Mouse (Mus musculus): ENCODE data around the gene Fzd4. TPM values are rescaled to one million over a fixed set of nuclear protein-coding genes. Genes with fewer than 3 reads are reported as not detected.

The Fzd4 gene
- total RNA-seq, 2 experiments from 2014 or later, result 5.4 to 7.8 TPM

DNA sequence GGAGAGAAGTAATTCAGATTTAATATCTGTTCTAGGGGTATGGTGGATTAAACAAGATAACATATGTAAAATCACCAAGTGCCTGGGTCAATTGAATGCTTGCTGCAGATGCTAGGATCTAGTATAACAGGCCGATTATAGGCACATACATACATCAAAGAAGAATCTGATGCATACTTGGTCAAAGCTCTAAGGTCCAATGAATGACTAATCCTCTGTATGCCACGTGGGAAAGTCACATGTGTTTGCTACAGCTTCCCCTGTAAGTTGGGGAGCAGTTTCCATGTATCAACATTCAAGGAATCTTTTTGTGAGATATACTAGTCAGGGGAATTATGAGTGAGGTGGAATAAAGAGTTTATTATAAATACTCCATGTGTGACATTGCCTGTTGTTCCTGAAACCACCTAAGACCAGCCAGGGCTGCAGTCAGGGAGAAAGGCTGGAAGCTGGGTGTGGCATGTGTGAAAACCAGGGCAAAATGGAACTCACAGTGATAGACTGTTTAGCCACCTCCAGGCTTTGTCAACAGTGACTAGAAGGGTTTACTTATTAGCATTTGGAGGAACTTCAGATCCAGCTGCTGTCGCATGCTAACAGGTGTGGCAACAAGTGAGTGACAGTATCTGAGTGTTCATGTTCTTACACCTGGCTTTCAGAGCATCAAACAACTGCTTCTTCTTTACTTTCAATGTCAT, 6.2 kb upstream of the Fzd4 start:
- intact Hi-C loops (cut with DNase I), result no loop called here

DNA sequence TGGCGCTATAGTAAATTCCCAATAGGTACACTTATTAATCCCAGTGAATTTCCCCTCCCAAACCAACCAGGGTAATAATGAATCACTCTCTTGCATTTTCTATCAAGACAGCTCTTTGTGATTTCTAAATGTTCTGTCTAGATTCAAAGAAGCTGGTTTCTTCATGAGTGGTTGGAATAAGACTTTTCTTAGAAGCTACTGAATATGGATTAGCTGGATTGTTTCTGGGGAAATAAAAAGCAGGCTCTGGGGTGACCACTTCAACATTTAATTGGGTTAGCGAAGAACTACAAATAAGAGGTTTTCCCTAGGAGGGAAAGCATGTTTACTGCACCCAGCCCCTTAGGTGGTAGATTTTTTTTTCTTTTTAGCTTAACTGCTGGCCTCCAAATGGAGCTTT, 3.4 kb upstream of the Fzd4 start:
- intact Hi-C loops (cut with DNase I), result no loop called here
- no peak for DNase-seq (ENCODE audit: extremely low spot score in 1 of 2, low spot score in 2 of 2)

More for the DNA sequence above, 6.2 kb upstream of the Fzd4 start:
- DNase-seq (ENCODE audit: extremely low spot score in 1 of 2, low spot score in 2 of 2), result no peak

DNA sequence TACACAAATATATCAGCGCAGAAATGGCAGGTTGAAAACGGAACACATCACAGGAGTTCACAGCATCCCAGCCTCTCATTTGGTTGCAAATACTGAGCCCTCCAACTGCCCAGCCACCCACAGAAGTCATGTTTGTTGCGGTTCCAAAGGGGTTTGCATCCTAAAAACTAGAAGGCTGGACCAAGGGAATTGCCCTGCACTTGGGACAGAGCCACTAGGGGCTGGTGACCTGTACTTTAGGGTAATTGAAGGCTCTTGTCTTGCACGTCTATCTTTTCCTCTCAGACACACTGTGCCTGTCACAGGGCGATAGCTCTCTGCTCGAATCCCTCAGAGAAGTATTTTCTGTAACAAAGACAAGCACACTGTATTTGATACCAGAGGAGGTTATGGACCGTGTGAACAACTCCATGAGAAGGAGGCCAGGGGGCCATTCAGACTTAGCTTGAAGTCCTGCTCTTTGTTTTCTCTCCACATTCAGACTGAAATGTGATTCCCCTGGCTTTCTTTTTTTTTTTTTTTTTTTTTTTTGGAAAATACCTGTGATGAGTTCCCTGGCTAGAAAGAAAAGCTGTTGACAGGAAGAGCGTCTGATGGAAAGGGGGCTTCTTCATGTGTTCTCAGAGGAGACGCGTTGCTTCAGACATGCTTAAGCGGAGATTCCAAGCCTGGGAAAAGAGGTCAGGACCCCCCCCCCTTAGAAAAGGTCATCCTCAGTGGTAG, 2.9 kb upstream of the Fzd4 start:
- no peak for DNase-seq (ENCODE audit: extremely low spot score in 1 of 2, low spot score in 2 of 2)
- intact Hi-C loops (cut with DNase I), result no loop called here

DNA sequence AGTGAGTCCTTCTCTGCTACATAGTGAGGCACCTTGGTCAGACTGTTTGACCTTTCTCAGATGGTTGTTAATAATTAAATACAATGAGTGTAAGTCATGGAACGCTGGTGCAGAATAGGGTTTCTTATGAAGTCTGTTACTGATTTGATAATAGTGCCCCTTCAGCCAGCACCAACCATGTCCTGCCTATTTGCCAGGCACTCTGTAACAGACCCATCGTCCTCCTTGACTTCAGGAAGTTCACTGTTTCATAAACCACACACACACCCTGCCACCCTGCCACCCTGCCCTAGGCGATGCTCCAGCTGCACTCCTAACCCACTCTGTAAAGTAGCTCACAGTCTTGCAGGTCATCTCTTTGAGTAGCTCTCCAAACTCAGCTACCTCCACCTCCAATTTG, 2.2 kb upstream of the Fzd4 start:
- intact Hi-C loops (cut with DNase I), result no loop called here
- DNase-seq (ENCODE audit: extremely low spot score in 1 of 2, low spot score in 2 of 2), result no peak

DNA sequence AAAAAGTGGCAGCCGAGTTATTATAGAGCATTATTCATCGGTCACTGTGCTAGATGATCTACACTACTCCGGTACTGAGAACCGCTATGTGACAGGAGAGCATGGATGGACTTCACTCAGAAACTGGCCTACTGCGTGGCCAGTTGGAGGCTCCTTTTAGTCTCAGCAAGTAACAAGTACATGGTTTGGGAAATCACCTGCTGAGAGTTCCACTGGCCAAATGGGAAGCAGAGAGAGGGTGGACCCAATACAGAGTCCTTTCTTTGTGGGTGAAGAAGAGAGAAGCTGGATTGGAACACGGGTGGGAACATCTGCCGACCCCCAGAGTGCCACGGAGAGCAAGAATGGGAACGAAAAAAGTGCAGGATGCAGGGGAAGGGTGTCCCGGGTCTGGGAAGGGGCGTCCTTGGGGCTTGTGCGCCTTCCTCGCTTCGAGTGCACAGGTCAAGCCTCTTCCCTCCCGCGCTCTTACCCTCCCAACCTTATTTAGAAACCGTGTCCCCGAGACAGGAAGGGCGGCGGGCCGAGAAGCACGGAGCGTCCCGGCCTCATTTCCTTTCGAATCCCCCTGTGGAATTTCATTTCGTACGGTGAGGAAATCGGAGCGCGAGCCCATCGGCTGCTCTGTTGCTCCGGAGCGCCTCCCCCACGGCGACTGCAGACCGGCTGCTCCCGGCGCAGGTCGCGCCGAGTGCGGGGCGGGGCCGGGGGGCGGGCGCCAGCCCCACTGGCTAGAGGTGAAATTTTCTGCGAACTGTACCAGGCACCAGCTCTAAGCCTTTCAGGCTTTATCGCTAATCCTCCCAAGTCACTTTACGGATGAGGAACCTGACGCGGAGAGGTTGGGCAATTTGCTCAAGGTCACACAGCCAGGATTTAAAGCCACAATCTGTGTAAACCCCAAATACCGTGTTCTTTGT, 842 bp upstream of the Fzd4 start:
- intact Hi-C loops (cut with DNase I), result no loop called here

DNA sequence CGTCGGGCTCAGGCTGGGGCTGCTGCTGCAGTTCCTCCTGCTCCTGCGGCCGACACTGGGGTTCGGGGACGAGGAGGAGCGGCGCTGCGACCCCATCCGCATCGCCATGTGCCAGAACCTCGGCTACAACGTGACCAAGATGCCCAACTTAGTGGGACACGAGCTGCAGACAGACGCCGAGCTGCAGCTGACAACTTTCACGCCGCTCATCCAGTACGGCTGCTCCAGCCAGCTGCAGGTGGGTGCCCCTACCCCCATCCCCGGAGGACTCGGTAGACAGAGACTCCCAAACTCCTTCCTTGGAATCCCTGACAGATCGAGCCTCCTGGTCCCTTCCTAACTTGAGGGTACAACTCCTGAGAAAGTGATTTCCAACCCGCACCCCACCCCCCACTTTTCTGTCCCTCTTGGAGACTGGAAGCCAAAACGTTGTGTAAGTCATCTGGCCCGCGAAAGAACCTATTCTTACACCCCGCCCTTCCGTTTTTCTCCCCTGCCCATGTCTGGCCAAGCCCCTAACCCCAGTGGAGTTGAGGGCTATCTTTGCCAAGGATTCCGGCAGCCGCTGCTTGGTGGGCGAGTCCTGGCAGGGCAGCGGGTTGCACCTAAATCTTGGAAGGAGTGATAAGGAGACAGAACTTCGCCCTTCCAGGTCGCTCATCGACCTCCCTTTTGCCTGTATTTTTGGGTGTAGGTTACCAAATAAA, 732 bp downstream of the Fzd4 start:
- intact Hi-C loops (cut with DNase I), result no loop called here
- peak in 1 of 2 experiments; percentile 51 for DNase-seq (ENCODE audit: extremely low spot score in 1 of 2, low spot score in 2 of 2)

More for the DNA sequence above, 842 bp upstream of the Fzd4 start:
- peak; percentile 17 to 88 for DNase-seq (ENCODE audit: extremely low spot score in 1 of 2, low spot score in 2 of 2)

DNA sequence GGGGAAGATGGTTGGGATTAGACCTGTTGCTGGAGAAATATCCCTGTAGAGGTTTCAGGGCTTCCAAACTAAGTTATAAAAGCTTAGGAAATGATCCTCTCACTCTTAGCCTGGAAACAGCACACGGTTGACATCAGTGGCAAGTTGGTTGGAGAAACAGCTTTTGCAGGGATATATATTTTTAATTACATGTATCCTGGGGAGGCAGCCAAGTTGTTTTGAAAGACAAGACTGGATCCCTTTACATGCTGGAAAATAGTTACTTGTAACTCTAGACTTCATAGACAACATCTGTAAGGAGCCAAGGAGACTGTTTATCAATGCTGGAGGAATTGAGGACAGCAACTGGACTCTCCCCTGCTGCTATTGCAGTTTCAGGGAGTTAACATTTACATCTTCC, 1.9 kb downstream of the Fzd4 start:
- DNase-seq (ENCODE audit: extremely low spot score in 1 of 2, low spot score in 2 of 2), result no peak
- intact Hi-C loops (cut with DNase I), result no loop called here

DNA sequence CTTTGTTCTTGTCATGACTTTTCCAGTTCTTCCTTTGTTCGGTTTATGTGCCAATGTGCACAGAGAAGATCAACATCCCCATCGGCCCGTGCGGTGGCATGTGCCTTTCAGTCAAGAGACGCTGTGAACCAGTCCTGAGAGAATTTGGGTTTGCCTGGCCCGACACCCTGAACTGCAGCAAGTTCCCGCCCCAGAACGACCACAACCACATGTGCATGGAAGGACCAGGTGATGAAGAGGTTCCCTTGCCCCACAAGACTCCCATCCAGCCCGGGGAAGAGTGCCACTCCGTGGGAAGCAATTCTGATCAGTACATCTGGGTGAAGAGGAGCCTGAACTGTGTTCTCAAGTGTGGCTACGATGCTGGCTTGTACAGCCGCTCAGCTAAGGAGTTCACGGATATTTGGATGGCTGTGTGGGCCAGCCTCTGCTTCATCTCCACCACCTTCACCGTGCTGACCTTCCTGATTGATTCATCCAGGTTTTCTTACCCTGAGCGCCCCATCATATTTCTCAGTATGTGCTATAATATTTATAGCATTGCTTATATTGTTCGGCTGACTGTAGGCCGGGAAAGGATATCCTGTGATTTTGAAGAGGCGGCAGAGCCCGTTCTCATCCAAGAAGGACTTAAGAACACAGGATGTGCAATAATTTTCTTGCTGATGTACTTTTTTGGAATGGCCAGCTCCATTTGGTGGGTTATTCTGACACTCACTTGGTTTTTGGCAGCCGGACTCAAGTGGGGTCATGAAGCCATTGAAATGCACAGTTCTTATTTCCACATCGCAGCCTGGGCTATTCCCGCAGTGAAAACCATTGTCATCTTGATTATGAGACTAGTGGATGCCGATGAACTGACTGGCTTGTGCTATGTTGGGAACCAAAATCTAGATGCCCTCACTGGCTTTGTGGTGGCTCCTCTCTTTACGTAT, 3.1 kb downstream of the Fzd4 start:
- no peak for DNase-seq (ENCODE audit: extremely low spot score in 1 of 2, low spot score in 2 of 2)
- intact Hi-C loops (cut with DNase I), result no loop called here

DNA sequence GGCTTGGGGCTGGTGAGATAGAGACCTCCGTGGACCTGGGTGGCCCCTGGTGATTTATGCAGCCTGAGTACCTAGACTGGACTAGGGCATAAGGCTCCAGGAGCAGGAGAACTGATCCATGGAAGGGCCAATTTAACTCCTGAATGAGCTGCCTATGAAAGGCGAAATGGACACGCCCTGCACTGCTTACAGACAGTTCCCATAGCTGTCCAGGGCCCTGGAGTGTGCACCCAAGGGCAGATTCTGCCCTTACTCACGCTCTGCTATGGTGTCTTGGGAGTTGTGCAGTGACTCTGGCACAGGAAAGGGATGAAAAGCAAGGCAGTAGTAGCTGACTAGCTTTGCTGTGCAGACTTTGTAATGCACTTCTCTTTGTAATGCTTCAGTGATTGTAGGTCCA, 6.1 kb downstream of the Fzd4 start:
- intact Hi-C loops (cut with DNase I), result no loop called here
- no peak for DNase-seq (ENCODE audit: extremely low spot score in 1 of 2, low spot score in 2 of 2)

DNA sequence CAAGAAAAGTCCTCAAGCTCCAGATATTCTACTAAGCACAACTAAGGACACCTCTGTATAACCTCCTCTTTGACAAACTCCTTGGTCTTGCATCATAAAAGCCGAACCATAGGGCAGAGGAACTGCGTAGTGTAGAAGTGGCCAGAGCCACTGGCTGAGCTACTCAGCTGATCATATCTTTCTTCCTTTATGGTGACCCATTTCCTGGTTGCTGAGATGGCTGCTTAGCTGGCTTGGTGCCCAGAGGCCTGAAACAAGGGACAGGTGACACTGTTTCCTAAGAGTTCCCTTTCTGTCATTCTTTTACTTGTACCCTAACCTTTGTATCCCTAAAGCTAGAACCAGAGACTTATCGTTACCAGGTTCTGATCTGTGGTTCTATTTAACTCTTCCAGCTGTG, 7.2 kb downstream of the Fzd4 start:
- intact Hi-C loops (cut with DNase I), result no loop called here
- DNase-seq (ENCODE audit: extremely low spot score in 1 of 2, low spot score in 2 of 2), result no peak

DNA sequence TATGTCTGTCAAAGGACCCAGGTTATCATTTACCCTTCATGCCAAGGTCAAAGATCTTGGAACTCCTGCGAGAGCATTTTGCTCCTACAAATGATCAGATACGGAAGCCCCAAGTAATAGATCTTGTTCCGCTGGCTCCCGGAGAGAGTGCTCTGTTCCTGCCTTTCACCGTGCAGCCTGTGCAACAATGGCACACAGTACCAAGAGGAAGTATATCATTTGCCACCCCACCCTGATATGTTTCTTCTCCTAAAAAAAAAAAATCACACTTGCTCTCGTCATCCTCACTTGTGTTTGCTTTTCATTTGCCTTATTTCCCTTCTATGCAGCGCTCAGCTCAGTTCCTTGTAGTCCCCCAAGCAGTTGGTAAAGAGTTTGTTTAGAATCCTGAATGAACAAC, 7.9 kb downstream of the Fzd4 start:
- DNase-seq (ENCODE audit: extremely low spot score in 1 of 2, low spot score in 2 of 2), result no peak
- intact Hi-C loops (cut with DNase I), result no loop called here

DNA sequence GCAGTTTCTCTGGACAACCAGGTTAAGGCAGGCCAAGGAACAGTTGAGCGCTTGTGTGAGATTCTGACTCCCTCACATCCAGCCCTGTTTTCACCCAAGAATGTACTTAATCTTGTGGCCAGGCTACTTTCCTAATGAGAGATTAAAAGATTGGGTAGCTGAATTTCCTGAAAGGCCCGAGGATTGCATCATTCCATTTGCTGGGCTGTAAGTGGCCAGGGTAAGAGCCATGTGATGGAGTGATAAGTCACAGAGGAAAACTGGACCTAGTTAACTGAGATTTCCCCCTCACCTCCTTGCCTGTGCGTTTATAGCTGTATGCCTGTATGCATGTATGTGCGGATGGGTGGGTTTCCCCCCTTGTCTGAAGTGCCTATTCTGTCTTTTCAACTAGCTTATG, 11.9 kb downstream of the Fzd4 start:
- intact Hi-C loops (cut with DNase I), result loop anchor here (5.0 kb wide), 2 partner anchors 249 to 329 kb away; no protein-coding TSS in a partner anchor
- no peak for DNase-seq (ENCODE audit: extremely low spot score in 1 of 2, low spot score in 2 of 2)

DNA sequence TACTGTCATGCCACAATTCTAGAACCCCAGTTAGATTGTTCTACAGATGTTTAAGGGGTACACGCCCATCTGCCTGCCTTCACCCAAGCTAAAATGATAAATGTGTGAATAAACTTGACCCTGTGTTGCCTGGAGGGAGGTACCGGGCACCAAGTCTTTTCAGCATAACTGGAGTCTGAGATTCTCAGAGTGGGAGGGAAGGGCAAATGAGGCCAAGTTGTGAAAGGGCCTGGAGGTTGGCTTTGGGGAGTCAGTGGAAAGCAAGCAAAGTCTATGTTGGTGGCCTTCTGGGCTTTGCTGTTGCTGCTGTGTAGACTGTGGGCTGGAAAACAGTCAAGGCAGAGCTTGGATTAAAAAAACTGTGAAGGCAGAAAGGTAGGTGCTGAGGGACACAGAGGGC, 13.6 kb downstream of the Fzd4 start:
- no peak for DNase-seq (ENCODE audit: extremely low spot score in 1 of 2, low spot score in 2 of 2)
- intact Hi-C loops (cut with DNase I), result loop anchor here (5.0 kb wide), 2 partner anchors 250 to 330 kb away; no protein-coding TSS in a partner anchor

DNA sequence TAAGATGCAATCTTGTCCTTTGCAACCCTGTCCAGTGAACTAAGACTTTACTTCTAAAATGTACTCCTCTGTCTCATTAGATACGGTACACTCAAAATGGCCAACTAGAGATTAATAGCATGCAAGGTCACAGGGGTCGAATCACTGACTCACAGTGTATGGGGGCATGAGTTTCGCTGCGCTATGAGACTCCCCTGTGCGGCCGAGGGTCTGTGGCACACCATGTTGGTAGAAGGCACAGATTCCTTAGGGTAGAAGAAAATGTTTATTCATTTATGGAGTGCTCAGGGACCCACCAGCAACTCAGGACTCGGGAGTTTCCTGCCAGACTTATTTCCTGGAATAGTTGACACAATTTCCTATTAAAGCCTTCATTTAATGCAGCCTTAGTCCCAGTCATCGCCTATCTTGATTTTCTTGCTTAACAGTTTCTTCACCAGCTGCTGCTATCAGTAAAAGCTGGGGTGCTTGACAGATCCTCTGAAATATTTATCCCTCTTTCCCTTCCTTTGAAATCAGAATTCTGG, 14.0 kb downstream of the Fzd4 start:
- no peak for DNase-seq (ENCODE audit: extremely low spot score in 1 of 2, low spot score in 2 of 2)
- intact Hi-C loops (cut with DNase I), result loop anchor here (5.0 kb wide), 2 partner anchors 251 to 331 kb away; no protein-coding TSS in a partner anchor

DNA sequence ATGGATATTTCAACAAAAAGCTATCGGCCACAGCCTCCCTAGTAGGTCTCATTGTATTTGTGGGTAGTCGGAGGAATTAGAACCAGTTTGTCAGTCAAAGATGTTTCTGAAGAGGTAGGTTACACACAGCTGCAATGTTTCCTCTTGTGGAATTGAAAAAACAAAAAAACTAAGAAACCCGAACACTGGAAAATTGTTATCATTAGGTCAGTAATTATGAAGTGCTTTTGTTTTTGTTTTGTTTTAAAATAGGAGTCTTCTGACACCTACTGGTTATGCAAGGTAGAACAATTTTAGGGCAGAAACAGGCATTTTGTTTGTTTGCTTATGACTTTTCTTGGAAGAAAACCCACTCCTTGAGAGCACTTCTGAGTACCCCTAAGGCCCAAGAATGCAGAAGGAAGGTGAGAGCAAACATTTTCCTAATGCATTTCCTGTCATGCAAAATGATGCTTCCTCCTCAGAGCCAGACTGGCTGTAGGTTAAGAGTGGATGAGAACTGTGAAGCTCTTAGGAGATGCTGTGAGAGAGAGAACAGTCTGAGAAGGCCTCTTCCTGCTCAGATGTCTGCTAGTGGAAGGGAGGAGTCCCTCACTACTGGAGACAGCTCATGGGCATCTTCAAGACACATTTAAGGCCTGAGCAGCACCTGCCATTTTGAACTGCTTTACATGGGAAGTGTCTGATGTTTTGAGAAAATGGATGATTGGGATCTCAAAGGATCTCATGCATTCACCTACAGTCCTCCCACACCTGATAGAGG, 14.9 kb downstream of the Fzd4 start:
- DNase-seq (ENCODE audit: extremely low spot score in 1 of 2, low spot score in 2 of 2), result no peak
- intact Hi-C loops (cut with DNase I), result loop anchor here (5.0 kb wide), 2 partner anchors 252 to 332 kb away; no protein-coding TSS in a partner anchor

DNA sequence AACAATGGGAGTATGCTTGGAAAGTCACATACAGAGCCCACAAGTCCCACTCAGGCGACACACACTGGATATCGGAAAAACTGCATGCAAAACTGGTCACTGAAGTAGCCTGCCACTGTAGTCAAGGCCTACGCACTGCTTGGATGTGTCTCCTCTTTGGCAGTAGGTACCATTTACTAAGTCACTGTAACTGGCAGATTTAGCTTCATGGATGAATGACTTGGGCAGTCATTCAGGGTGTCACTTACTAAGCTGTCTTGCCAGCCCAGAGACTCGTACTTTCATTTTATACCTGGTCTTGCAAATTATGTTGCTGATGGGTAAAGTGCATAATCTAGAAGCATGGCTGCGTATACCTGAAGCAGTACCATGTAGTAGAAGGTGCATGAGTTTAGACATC, 17.1 kb downstream of the Fzd4 start:
- intact Hi-C loops (cut with DNase I), result no loop called here
- no peak for DNase-seq (ENCODE audit: extremely low spot score in 1 of 2, low spot score in 2 of 2)

DNA sequence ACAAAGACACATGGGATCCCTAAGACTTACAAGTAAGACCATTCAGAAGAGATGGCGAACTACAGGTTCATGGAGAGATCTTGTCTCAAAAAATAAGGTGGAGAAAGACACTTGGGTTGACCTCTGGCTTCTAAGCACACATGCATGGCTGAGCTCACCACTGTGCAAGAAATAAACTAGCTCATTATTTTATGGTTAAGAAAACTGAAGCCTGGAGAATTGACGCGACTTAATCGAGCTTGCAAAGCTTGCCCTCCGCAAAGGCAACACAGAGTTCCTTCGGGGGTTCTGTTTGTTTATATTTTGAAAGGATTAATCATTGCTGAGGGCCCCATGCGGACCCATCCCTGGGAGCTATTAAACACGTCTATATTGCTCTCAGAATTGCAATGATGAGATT, 18.5 kb downstream of the Fzd4 start:
- intact Hi-C loops (cut with DNase I), result no loop called here
- no peak for DNase-seq (ENCODE audit: extremely low spot score in 1 of 2, low spot score in 2 of 2)

Measured in left cerebral cortex, postnatal 10 days (tissue).